Mouse (Mus musculus) lung, postnatal 0 days (tissue): ENCODE results near the gene Gm10945.

ENCODE experiments used
- CTCF ChIP-seq: IDR thresholded peaks from 2 replicates; pipeline ENCODE4 v1.5.1; 2016; ENCODE audit warnings: antibody characterized with exemption, mild to moderate bottlenecking
- EP300 ChIP-seq: IDR thresholded peaks from 2 replicates; pipeline ENCODE4 v1.6.1; 2016; ENCODE audit warnings: antibody characterized with exemption, mild to moderate bottlenecking, control low read depth

DNA sequence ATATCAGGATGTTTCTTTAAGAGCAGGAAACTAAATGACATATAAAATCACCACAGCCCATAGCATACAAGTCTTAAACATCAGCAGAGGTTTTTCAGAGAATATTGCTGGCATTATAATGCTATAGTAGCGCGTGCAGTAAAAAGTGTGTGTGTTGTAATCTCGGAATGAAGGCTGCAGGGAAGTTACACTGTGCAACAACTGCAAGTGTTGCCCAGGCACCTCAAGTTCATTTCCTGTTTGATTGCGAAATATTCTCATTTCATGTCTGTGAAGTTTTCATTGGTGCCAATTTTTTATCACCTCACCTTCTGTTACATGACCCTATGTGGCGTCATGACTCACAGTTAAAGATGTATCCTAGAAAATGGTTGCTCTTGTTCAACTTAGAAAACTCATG lies 8.2 kb downstream of the Gm10945 start:
- TF ChIP-seq CTCF (no peak), EP300 (no peak)
